Mouse (Mus musculus) heart, embryonic 10.5 days (tissue): Measurements from ENCODE around the gene Phlda3. TPM values are rescaled to one million over a fixed set of nuclear protein-coding genes. Genes with fewer than 3 reads are reported as not detected.

Experiments
- DNase-seq: peaks from one replicate; pipeline ENCODE4 v3.0.0-alpha.2; 2017; ENCODE audit warnings: low spot score
- H3K27ac ChIP-seq: fragments of 300-500 bp; sonication (generic); 2 replicates; pipeline ENCODE4 v1.5.1; 2016; ENCODE audit warnings: mild to moderate bottlenecking
- H3K27me3 ChIP-seq: fragments of 300-500 bp; sonication (generic); 2 replicates; pipeline ENCODE4 v1.6.1; 2016; ENCODE audit warnings: mild to moderate bottlenecking; ENCODE audit not compliant: poor library complexity, insufficient read depth, severe bottlenecking
- H3K36me3 ChIP-seq: fragments of 300-500 bp; sonication (generic); 2 replicates; pipeline ENCODE4 v1.6.1; 2016; ENCODE audit warnings: mild to moderate bottlenecking, moderate library complexity
- H3K4me1 ChIP-seq: fragments of 300-500 bp; sonication (generic); 2 replicates; pipeline ENCODE4 v1.6.1; 2016; ENCODE audit warnings: mild to moderate bottlenecking
- H3K4me3 ChIP-seq: fragments of 300-500 bp; sonication (generic); 2 replicates; pipeline ENCODE4 v1.5.1; 2016; ENCODE audit warnings: mild to moderate bottlenecking, moderate library complexity
- H3K9me3 ChIP-seq: fragments of 300-500 bp; sonication (generic); 2 replicates; pipeline ENCODE4 v1.6.1; 2016; ENCODE audit warnings: mild to moderate bottlenecking, moderate library complexity
- WGBS: fragments of 180-500 bp; shearing (Covaris S2); methylation state at CpG from one replicate; pipeline ENCODE4 v1.1.7; 2016; 5-methylcytosine and 5-hydroxymethylcytosine counted together
- polyA plus RNA-seq: library from polyadenylated mRNA; unstranded; fragments of >200 nt; fragmentation: Nextera tagmentation; extraction: Ambion mirVana; gene quantifications from 2 replicates; pipeline ENCODE4 v1.2.1, GENCODE M21; 2016

Phlda3 gene
- polyA plus RNA-seq: 63.2 and 65.3 TPM in 2 replicates

DNA sequence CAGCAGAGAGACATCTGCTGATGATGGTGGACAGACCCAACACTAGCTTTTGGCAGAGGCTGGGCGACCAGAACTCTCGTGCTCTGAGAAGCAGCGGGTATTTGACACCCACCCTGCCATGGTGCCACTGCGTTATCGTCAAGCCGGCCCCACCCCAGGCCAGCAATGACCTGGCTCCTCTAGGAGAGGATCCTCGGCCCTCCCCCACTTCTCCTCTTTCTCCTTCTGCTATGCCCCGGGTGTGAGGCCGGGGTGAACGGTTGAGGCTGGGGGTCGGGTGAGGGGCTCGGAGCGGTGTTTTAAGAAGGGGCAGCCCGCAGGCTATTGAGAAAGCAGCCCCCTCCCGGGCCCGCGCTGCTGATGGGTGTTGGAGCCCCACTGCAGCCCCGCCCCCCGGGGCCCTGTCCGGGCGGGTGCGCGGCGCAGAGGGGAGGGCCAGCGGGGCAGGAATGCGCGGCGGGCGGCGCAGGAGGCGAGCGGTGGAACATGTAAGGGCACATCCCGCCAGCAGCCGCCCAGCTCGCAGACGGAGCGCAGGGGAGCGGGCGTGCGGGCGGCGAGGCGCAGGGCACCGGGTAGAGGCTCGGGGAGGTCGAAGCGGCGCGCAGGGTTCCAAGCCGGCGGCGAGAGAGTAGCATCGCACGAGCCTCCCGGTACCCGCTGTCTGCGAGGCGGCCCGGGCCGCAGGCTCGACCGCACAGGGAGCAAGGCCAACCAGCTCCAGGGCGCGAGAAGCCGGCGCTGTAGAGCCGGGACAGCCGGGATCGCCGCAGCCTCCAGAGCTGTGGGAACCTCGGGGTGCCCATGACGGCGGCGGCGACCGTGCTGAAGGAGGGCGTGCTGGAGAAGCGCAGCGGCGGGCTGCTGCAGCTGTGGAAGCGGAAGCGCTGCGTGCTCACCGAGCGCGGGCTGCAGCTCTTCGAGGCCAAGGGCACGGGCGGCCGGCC, at the start of gene Phlda3:
Gene Phlda3 (plus strand): TSS at position 475 of the 947 bp plus-strand sequence.
- Histone ChIP-seq H3K9me3 (no peaks in the 10 kb centered on the region), H3K27me3 (no peaks in the 10 kb centered on the region), H3K36me3 (peaks cover 24% of the 10 kb centered on the region), H3K4me3 (peak within 1 kb of the TSS; percentile 70), H3K4me1 (peaks cover 74% of the 10 kb centered on the region), H3K27ac (peak within 1 kb of the TSS; percentile 97)
- WGBS: 1% methylated on average over 90 of the region's 90 CpGs
- peak; percentile 89 for DNase-seq

DNA sequence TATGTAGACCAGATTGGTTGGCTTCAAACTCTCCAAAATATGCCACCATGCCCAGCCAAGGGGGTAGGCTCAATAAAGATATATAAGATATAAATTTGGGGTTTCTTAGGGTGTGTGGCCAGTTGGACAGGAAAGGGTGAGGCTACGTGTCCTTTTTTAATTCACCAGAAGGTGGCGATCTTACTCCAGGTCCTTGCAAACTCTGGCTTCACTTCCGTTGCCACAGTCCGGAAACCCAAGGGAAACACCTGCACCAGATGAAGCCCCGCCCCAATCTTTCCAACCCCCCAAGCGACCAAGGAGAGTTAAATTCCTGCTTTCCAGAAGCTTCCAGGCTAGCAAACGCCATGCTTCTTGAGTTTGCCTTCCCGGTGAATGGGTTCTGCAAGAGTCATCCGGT, 46.4 kb upstream of the Phlda3 start:
- no peaks in the 10 kb centered on the region for H3K9me3 ChIP-seq
- no peaks in the 10 kb centered on the region for H3K36me3 ChIP-seq
- H3K4me1 ChIP-seq: peaks cover 37% of the 10 kb centered on the region
- no peak overlapping the region for H3K4me3 ChIP-seq
- peak overlapping the region; percentile 86 for H3K27ac ChIP-seq
- WGBS: 18% methylated on average over 9 of the region's 9 CpGs
- DNase-seq: no peak
- no peaks in the 10 kb centered on the region for H3K27me3 ChIP-seq

DNA sequence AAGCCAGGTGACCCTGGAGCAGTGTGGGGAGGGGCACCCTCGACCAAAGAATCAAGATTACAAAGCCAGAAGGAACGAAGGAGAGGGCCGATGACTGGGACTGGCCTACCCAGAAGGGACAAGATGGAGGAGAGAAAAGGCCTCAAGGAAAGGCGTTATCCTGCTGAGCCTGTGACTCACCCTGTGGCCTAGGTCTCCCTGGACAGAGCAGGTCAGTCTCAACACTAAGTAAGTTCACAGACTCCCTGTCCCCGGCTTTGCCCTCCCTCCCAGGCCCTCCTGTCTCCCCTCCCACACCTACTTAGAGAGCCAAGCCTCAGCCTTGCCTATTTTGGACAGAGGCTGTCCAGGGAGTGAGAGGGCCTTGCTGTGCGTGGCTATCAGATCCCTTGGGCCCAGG, 45.9 kb upstream of the Phlda3 start, which contains the start of gene Csrp1:
Gene Csrp1 (plus strand): TSS at position 79 of the 400 bp plus-strand sequence.
- Histone ChIP-seq H3K27ac (peak within 1 kb of the TSS; percentile 86), H3K4me1 (peaks cover 32% of the 10 kb centered on the region), H3K27me3 (no peaks in the 10 kb centered on the region), H3K9me3 (no peaks in the 10 kb centered on the region), H3K36me3 (no peaks in the 10 kb centered on the region), H3K4me3 (no peak within 1 kb of the TSS)
- DNase-seq: no peak
- 42% methylated on average over 6 of the region's 6 CpGs for WGBS

DNA sequence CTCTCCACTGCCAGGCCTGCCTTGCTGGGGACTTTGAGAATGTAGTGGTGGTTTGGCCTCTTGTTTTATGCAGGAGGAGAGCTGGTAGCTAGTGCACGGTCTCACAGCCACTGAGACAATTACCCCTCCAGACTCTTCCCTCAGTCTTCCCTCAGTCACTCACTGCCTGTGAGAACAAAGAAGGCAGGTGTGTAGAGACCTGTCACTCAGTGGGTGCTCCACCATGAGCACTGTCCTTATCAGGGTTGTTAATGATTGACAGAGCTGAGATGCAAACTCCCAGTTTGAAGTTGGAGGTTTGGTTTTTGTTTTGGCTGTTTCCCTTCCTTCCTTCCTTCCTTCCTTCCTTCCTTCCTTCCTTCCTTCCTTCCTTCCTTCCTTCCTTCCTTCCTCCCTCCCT, 42.9 kb upstream of the Phlda3 start:
- H3K27me3 ChIP-seq: no peaks in the 10 kb centered on the region
- no peaks in the 10 kb centered on the region for H3K36me3 ChIP-seq
- DNase-seq: no peak
- WGBS: 57% methylated on average over 1 of the region's 1 CpGs
- H3K27ac ChIP-seq: 0 out of 2 replicates have a peak overlapping the region, but pooled peaks have one; percentile 1
- H3K4me1 ChIP-seq: peaks cover 27% of the 10 kb centered on the region
- H3K9me3 ChIP-seq: no peaks in the 10 kb centered on the region
- no peak overlapping the region for H3K4me3 ChIP-seq

DNA sequence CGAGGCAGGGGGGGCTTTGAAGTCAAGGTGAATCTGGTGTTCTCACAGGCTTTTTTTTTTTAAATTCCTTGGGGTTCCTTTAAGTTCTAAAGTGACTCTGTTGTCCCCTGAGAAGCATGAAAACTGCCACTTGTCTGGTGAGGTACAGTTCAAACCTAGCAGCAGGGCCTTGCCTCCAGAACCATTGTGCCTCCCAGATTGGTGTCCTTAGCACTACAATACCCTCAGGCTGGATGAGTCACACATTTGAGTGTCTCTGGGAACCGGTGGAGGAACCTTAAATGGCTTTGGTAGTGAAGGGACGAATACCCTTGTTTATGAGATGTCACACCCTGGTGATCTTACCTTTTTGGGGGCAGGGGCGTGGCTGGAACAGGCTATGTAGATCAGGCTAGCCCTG, 41.8 kb upstream of the Phlda3 start:
- 64% methylated on average over 4 of the region's 4 CpGs for WGBS
- Histone ChIP-seq H3K27ac (peak overlapping the region; percentile 57; the same call in 1 of the 2 replicates), H3K9me3 (no peaks in the 10 kb centered on the region), H3K27me3 (no peaks in the 10 kb centered on the region), H3K36me3 (no peaks in the 10 kb centered on the region), H3K4me1 (peaks cover 37% of the 10 kb centered on the region), H3K4me3 (no peak overlapping the region)
- DNase-seq: no peak

DNA sequence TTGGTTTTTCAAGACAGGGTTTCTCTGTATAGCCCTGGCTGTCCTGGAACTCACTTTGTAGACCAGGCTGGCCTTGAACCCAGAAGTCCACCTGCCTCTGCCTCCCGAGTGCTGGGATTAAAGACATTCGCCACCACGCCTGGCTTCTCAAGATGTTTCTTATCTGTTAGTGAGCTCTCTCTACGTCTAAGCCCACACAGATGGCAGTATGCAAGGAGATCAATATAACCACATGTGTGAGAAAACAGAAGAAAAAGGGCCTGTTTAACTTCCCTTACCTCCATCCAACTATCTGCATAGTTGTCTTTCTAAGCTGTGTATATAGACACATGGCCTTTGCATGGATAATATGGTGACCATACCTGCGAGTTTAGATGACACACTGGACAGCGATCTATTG, 40.6 kb upstream of the Phlda3 start:
- Histone ChIP-seq H3K4me1 (peaks cover 38% of the 10 kb centered on the region), H3K4me3 (no peak overlapping the region), H3K9me3 (no peaks in the 10 kb centered on the region), H3K27me3 (no peaks in the 10 kb centered on the region), H3K36me3 (no peaks in the 10 kb centered on the region), H3K27ac (no peak overlapping the region)
- DNase-seq: no peak
- WGBS: 83% methylated on average over 6 of the region's 6 CpGs

DNA sequence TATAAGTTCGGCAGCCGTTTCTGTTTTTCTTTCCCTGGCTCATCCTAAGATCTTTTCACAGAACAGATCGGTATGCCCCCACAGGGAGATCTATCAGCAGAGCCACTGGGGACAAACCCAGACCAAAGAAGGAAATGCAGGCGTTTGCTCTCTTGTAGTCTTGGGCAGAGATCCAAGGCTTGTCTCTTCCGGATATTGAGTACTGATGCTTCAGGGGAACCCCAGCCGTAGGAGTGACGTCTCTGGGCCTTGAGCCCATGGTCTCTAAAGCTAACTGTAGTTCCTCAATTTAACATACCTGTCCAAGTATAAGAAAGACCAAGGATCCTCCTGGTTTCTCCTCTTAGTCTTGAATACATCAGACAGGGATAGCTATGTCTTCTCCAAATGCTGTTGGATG, 40.0 kb upstream of the Phlda3 start:
- H3K4me3 ChIP-seq: no peak overlapping the region
- 67% methylated on average over 7 of the region's 7 CpGs for WGBS
- no peaks in the 10 kb centered on the region for H3K27me3 ChIP-seq
- DNase-seq: no peak
- H3K9me3 ChIP-seq: no peaks in the 10 kb centered on the region
- H3K36me3 ChIP-seq: no peaks in the 10 kb centered on the region
- no peak overlapping the region for H3K27ac ChIP-seq
- H3K4me1 ChIP-seq: peaks cover 39% of the 10 kb centered on the region

DNA sequence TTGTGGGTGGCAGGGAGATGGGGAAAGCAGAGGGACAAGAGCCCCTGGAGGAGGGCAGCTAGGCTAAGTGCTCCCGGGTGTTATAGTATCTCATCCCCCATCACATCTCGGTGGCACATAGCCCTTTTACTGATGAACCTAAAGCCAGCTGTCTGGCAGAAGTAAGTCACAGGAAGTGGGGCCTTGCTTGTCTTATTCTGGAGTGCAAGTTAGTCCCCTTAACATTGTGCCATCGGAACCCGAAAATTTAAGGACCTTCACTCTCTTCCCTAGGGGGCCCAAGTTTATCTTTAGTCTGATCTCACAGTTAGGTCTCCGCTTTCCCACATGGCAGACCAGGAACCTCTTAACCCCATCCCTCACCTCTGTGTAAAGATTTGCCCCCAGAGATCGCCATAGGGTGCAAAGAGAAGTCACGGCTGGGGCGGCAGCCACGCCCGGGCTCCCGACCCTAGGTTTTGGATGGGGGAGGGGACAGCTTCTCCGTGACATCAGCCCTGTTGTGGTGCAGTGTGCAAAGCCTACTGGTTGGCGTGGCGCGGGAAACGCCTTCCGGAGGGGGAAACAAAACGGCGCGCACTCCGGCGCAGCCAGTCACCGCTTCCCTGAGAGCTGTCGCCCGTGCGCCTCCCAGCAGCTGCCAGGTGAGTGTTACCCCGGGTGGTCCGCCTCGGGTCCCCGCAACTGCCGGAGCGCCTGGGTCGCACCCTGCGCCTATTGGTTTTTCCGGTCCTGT, 37.1 kb upstream of the Phlda3 start:
- Histone ChIP-seq H3K9me3 (no peaks in the 10 kb centered on the region), H3K27ac (peak overlapping the region; percentile 90), H3K4me3 (peak overlapping the region; percentile 82), H3K4me1 (peaks cover 61% of the 10 kb centered on the region), H3K36me3 (peaks cover 4% of the 10 kb centered on the region; the same call in 1 of the 2 replicates), H3K27me3 (no peaks in the 10 kb centered on the region)
- peak; percentile 96 for DNase-seq
- 1% methylated on average over 35 of the region's 35 CpGs for WGBS

DNA sequence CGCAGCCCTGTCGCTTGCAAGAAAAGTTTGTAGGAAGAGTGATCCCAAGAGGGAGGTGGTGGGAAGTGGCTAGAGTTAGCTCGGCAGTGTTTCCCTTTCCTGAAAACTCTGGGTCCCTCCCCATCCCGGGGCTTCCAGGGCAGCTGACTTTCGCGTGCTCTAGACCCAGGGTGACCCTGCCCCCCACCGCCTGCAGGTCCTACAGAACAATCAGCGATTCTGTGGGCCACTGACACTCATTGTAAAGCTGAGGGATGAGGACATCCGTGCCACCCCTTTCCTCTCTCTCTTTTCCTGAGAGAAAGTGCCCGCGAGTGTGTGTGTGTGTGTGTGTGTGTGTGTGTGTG, 36.6 kb upstream of the Phlda3 start:
- Histone ChIP-seq H3K4me1 (peaks cover 65% of the 10 kb centered on the region), H3K4me3 (peak overlapping the region; percentile 82), H3K27me3 (no peaks in the 10 kb centered on the region), H3K27ac (peak overlapping the region; percentile 90), H3K36me3 (peaks cover 4% of the 10 kb centered on the region; the same call in 1 of the 2 replicates), H3K9me3 (no peaks in the 10 kb centered on the region)
- DNase-seq: no peak
- under 1% methylated on average over 11 of the region's 11 CpGs for WGBS

DNA sequence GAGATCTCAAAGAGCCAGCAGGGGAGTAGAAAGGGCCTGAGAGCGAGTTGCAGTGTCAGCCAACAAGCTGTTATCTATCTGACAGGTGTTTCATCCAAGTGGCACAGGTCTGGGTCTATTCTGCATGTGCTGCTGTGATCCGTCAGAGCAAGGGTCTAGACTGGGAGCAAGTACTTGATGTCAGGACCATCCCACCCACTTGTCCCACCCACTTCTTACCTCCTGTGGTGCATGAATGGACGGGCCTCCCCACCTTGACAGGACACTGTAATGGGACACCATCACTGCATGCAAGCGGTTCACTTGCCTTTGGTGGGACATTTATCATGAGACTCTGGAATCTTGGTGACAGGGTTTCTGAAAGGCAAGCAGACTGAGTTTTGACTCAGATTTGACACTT, 36.1 kb upstream of the Phlda3 start:
- H3K27me3 ChIP-seq: no peaks in the 10 kb centered on the region
- peak overlapping the region; percentile 90 for H3K27ac ChIP-seq
- peak overlapping the region; percentile 82 for H3K4me3 ChIP-seq
- 8% methylated on average over 4 of the region's 4 CpGs for WGBS
- DNase-seq: no peak
- H3K9me3 ChIP-seq: no peaks in the 10 kb centered on the region
- H3K36me3 ChIP-seq: peaks cover 4% of the 10 kb centered on the region; the same call in 1 of the 2 replicates
- H3K4me1 ChIP-seq: peaks cover 70% of the 10 kb centered on the region

DNA sequence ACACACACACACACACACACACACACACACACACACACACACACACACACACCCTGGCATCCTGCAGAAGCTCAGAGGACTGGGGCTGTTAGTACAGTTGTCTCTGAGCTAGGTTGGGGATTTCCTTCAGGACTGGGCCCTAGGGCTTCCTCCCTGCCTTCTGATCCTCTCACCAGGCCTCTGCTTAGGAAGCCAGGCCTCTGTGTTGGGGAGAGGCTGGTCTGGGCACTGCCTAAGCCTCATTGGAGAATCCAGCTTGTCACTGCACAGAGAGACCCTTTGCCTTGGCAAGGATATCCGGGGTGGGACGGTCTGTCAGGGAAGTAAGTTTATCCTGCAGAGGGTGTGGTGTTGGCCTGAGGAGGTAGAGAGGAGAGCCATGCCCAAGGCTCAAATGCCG, 35.6 kb upstream of the Phlda3 start:
- DNase-seq: no peak
- 23% methylated on average over 3 of the region's 3 CpGs for WGBS
- Histone ChIP-seq H3K9me3 (no peaks in the 10 kb centered on the region), H3K27me3 (no peaks in the 10 kb centered on the region), H3K4me1 (peaks cover 75% of the 10 kb centered on the region), H3K27ac (peak overlapping the region; percentile 90), H3K36me3 (peaks cover 4% of the 10 kb centered on the region; the same call in 1 of the 2 replicates), H3K4me3 (peak overlapping the region; percentile 82)

DNA sequence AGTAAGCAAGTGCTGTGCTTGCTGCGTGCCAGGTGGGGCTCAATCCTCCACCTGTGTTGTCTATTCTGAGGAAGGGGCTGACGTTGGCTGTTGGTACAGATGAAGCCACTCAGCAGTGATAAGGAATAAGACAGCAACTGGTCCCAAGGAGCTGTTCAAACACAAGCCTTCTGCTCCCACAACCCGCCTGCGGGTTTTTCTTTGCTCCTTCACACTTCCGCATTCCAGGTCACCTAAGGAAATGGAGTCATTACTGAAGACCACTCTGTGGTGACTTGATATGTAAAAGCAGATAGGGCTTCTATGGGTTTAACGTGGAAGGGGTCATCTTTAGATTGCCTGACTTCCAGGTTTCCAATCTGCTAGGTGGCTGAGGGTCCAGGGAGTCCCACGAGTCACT, 34.5 kb upstream of the Phlda3 start:
- H3K9me3 ChIP-seq: no peaks in the 10 kb centered on the region
- 19% methylated on average over 7 of the region's 7 CpGs for WGBS
- peaks cover 81% of the 10 kb centered on the region for H3K4me1 ChIP-seq
- H3K4me3 ChIP-seq: peak overlapping the region; percentile 82
- no peaks in the 10 kb centered on the region for H3K27me3 ChIP-seq
- peak overlapping the region; percentile 90 for H3K27ac ChIP-seq
- H3K36me3 ChIP-seq: peaks cover 4% of the 10 kb centered on the region; the same call in 1 of the 2 replicates
- DNase-seq: no peak
